Mouse (Mus musculus) erythroblast, embryonic 14.5 days (primary cell): ENCODE results near the gene Postn. TPM values are rescaled to one million over a fixed set of nuclear protein-coding genes. Genes with fewer than 3 reads are reported as not detected.

Source experiments
- H3K27me3 ChIP-seq: 2 replicates; pipeline ENCODE4 v1.6.1; 2012; ENCODE audit warnings: inconsistent platforms; ENCODE audit not compliant: control insufficient read depth
- H3K36me3 ChIP-seq: 2 replicates; pipeline ENCODE4 v1.6.1; 2012; ENCODE audit warnings: mild to moderate bottlenecking, inconsistent platforms; ENCODE audit not compliant: control insufficient read depth
- H3K4me1 ChIP-seq: 2 replicates; pipeline ENCODE4 v1.6.1; 2012; ENCODE audit warnings: inconsistent platforms; ENCODE audit not compliant: control insufficient read depth
- H3K4me3 ChIP-seq: replicated peaks from 2 replicates; pipeline ENCODE3; 2012; ENCODE audit warnings: moderate library complexity, mild to moderate bottlenecking, inconsistent platforms
- H3K9me3 ChIP-seq: 2 replicates; pipeline ENCODE4 v1.6.1; 2012; ENCODE audit warnings: low read length, inconsistent platforms, mixed read lengths; ENCODE audit not compliant: control insufficient read depth
- GATA1 ChIP-seq: IDR thresholded peaks from 2 replicates; pipeline ENCODE4 v1.6.1; 2012; ENCODE audit warnings: low read length, inconsistent platforms, mixed read lengths
- TAL1 ChIP-seq: IDR thresholded peaks from 3 replicates; pipeline ENCODE4 v1.6.1; 2012; ENCODE audit warnings: low read length, inconsistent platforms, mixed read lengths
- polyA plus RNA-seq: library from polyadenylated mRNA; stranded (reverse); fragments of >175 nt; gene quantifications from 2 replicates; pipeline ENCODE4 v1.2.3, GENCODE M21; 2012

Postn gene
- 0.01 TPM in 1 of 2 replicates, not detected in the other for polyA plus RNA-seq

GRCm38 (mm10) chr3:54360897-54361296 is at the start of gene Postn:
Postn (plus strand) TSS chr3:54361109.
- Histone ChIP-seq H3K4me1 (no peaks in the 10 kb centered on the region), H3K27me3 (no peaks in the 10 kb centered on the region), H3K4me3 (no peak within 1 kb of the TSS), H3K9me3 (no peaks in the 10 kb centered on the region), H3K36me3 (no peaks in the 10 kb centered on the region)
- TF ChIP-seq GATA1 (no peak), TAL1 (no peak)

- Histone ChIP-seq H3K27me3 (no peaks in the 10 kb centered on the region), H3K4me3 (no peak overlapping the region), H3K36me3 (no peaks in the 10 kb centered on the region), H3K4me1 (no peaks in the 10 kb centered on the region), H3K9me3 (no peaks in the 10 kb centered on the region)
- TF ChIP-seq TAL1 = no peak
- no peak for TF ChIP-seq GATA1
Observed at GRCm38 (mm10) chr3:54314055-54314454, 46.9 kb upstream of the Postn start.

- no peak for TF ChIP-seq TAL1
- no peak for TF ChIP-seq GATA1
- no peaks in the 10 kb centered on the region for H3K36me3 ChIP-seq
- no peak overlapping the region for H3K4me3 ChIP-seq
- no peaks in the 10 kb centered on the region for H3K9me3 ChIP-seq
- no peaks in the 10 kb centered on the region for H3K27me3 ChIP-seq
- H3K4me1 ChIP-seq = no peaks in the 10 kb centered on the region
Observed at GRCm38 (mm10) chr3:54352891-54353652, 7.8 kb upstream of the Postn start.

- H3K27me3 ChIP-seq = no peaks in the 10 kb centered on the region
- H3K9me3 ChIP-seq = no peaks in the 10 kb centered on the region
- no peak for TF ChIP-seq GATA1
- TF ChIP-seq TAL1 = no peak
- H3K36me3 ChIP-seq = no peaks in the 10 kb centered on the region
- no peak overlapping the region for H3K4me3 ChIP-seq
- no peaks in the 10 kb centered on the region for H3K4me1 ChIP-seq
Observed at GRCm38 (mm10) chr3:54357561-54357960, 3.3 kb upstream of the Postn start.

- no peaks in the 10 kb centered on the region for H3K36me3 ChIP-seq
- H3K4me3 ChIP-seq = no peak overlapping the region
- TF ChIP-seq TAL1 (no peak), GATA1 (no peak)
Observed at GRCm38 (mm10) chr3:54358463-54359189, 2.3 kb upstream of the Postn start.

GRCm38 (mm10) chr3:54361656-54362055 is 747 bp downstream of the Postn start:
- Histone ChIP-seq H3K4me3 (no peak overlapping the region), H3K27me3 (no peaks in the 10 kb centered on the region), H3K9me3 (no peaks in the 10 kb centered on the region), H3K4me1 (no peaks in the 10 kb centered on the region), H3K36me3 (no peaks in the 10 kb centered on the region)
- TF ChIP-seq TAL1 = no peak
- no peak for TF ChIP-seq GATA1

More at GRCm38 (mm10) chr3:54358463-54359189, 2.3 kb upstream of the Postn start:
- no peaks in the 10 kb centered on the region for H3K9me3 ChIP-seq
- H3K27me3 ChIP-seq = no peaks in the 10 kb centered on the region
- no peaks in the 10 kb centered on the region for H3K4me1 ChIP-seq

GRCm38 (mm10) chr3:54371015-54371414 is 10.1 kb downstream of the Postn start:
- H3K4me1 ChIP-seq = no peaks in the 10 kb centered on the region
- no peak overlapping the region for H3K4me3 ChIP-seq
- H3K36me3 ChIP-seq = no peaks in the 10 kb centered on the region
- no peaks in the 10 kb centered on the region; the same call in 1 of the 2 replicates for H3K9me3 ChIP-seq
- no peaks in the 10 kb centered on the region for H3K27me3 ChIP-seq
- TF ChIP-seq TAL1 (no peak), GATA1 (no peak)

- no peaks in the 10 kb centered on the region for H3K27me3 ChIP-seq
- H3K36me3 ChIP-seq = no peaks in the 10 kb centered on the region
- no peak for TF ChIP-seq TAL1
- no peak for TF ChIP-seq GATA1
- no peak overlapping the region for H3K4me3 ChIP-seq
- H3K4me1 ChIP-seq = no peaks in the 10 kb centered on the region
- H3K9me3 ChIP-seq = no peaks in the 10 kb centered on the region; the same call in 1 of the 2 replicates
Observed at GRCm38 (mm10) chr3:54372625-54373024, 11.7 kb downstream of the Postn start.

GRCm38 (mm10) chr3:54376014-54376413 is 15.1 kb downstream of the Postn start:
- Histone ChIP-seq H3K4me1 (no peaks in the 10 kb centered on the region), H3K4me3 (no peak overlapping the region), H3K27me3 (no peaks in the 10 kb centered on the region), H3K36me3 (no peaks in the 10 kb centered on the region), H3K9me3 (no peaks in the 10 kb centered on the region; the same call in 1 of the 2 replicates)
- TF ChIP-seq GATA1 (no peak), TAL1 (no peak)
